Mouse (Mus musculus) lung, embryonic 16.5 days (tissue): ENCODE results near the gene Trabd2b. TPM values are rescaled to one million over a fixed set of nuclear protein-coding genes. Genes with fewer than 3 reads are reported as not detected.

Experiments
- ATAC-seq: fragments of 200-750 bp; cut with Nextera tagmentation; 2 replicates; pipeline ENCODE4 v1.8.0; 2017; ENCODE audit warnings: low read depth, mild to moderate bottlenecking, moderate library complexity
- H3K27ac ChIP-seq: fragments of 300-500 bp; sonication (generic); 2 replicates; pipeline ENCODE4 v1.5.1; 2014; ENCODE audit warnings: mild to moderate bottlenecking, control low read depth, low read length
- H3K27me3 ChIP-seq: fragments of 300-500 bp; sonication (generic); 2 replicates; pipeline ENCODE4 v1.6.1; 2014; ENCODE audit warnings: low read depth, low read length, mixed read lengths; ENCODE audit not compliant: control insufficient read depth, insufficient read depth
- H3K36me3 ChIP-seq: fragments of 300-500 bp; sonication (generic); 2 replicates; pipeline ENCODE4 v1.6.1; 2014; ENCODE audit warnings: low read length; ENCODE audit not compliant: control insufficient read depth, insufficient read depth
- H3K4me1 ChIP-seq: fragments of 300-500 bp; sonication (generic); replicated peaks from 2 replicates; pipeline ENCODE4 v1.6.1; 2014; ENCODE audit warnings: low read length, mixed read lengths; ENCODE audit not compliant: control insufficient read depth, insufficient read depth
- H3K4me2 ChIP-seq: fragments of 300-500 bp; sonication (generic); 2 replicates; pipeline ENCODE4 v1.6.1; 2014; ENCODE audit warnings: low read depth, low read length, control low read depth
- H3K4me3 ChIP-seq: fragments of 300-500 bp; sonication (generic); 2 replicates; pipeline ENCODE4 v1.5.1; 2014; ENCODE audit warnings: mild to moderate bottlenecking, low read length, control low read depth
- H3K9ac ChIP-seq: fragments of 300-500 bp; sonication (generic); 2 replicates; pipeline ENCODE4 v1.6.1; 2014; ENCODE audit warnings: low read length, control low read depth
- H3K9me3 ChIP-seq: fragments of 300-500 bp; sonication (generic); 2 replicates; pipeline ENCODE4 v1.6.1; 2016; ENCODE audit warnings: low read length; ENCODE audit not compliant: control insufficient read depth
- WGBS: fragments of 180-500 bp; shearing (Covaris S2); extraction: QIAGEN DNeasy Blood & Tissue Kit; methylation state at CpG from one replicate; pipeline ENCODE4 v1.1.7; 2014; 5-methylcytosine and 5-hydroxymethylcytosine counted together
- polyA plus RNA-seq: library from polyadenylated mRNA; unstranded; fragments of >200 nt; fragmentation: Nextera tagmentation; extraction: Ambion mirVana; gene quantifications from 2 replicates; pipeline ENCODE4 v1.2.1, GENCODE M21; 2015

The Trabd2b gene
- polyA plus RNA-seq, 1 experiment from 2014 or later = 5.4 TPM

DNA sequence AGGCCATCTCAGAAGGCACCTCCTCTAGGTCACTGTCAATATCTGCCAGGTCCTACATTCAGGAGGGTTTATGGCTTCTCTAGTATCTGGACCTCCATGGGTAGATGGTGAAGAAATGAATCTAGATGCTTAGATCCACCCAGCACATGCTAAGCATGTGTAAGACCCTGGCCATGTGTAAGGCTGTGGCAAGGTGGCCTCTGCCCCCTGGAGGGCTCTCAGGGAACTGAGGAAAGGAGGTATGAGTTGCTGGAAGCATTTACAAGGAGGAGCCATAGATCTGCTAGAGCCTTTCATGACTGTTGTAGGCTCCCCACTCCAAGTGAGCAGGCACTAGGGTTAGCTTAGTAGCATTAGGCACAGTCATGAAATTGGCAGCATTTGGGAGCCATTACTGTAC is 192.6 kb downstream of the Trabd2b start:
- ATAC-seq = no peak
- Histone ChIP-seq H3K9me3 (no peaks in the 10 kb centered on the region), H3K27ac (no peak overlapping the region), H3K4me2 (no peak overlapping the region), H3K27me3 (no peaks in the 10 kb centered on the region), H3K4me1 (peaks cover 9% of the 10 kb centered on the region; the same call in 1 of the 2 replicates), H3K36me3 (no peaks in the 10 kb centered on the region), H3K9ac (no peak overlapping the region), H3K4me3 (no peak overlapping the region)

- H3K36me3 ChIP-seq = no peaks in the 10 kb centered on the region
- no peaks in the 10 kb centered on the region for H3K9me3 ChIP-seq
- no peak overlapping the region for H3K27ac ChIP-seq
- no peak overlapping the region for H3K4me3 ChIP-seq
- WGBS = 15% methylated on average over 8 of the region's 8 CpGs
- no peaks in the 10 kb centered on the region for H3K27me3 ChIP-seq
- ATAC-seq = peak; percentile 42
- H3K4me2 ChIP-seq = no peak overlapping the region
- no peak overlapping the region for H3K9ac ChIP-seq
- peaks cover 3% of the 10 kb centered on the region; the same call in 1 of the 2 replicates for H3K4me1 ChIP-seq
Measured at GRCm38 (mm10) chr4:114601201-114602009, 194.9 kb downstream of the Trabd2b start.

DNA sequence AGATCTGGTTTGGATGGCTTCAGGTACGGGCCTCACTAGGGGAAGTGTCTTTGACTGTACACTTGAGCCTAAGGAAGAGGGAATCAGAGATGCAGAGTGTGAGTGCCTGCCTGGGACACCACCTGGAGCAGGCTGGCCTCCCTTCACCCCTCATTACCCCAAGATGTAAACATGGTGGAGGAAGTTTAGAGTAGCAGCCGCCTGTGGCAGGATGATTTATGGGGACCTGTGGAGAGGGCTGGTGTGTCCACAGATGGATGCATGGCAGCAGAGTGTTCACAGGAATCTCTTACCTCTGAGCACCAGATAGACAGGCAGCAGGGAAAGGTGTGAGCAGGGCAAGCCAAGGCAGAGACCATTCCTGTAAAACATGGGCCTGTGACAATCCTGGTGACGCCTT is 199.1 kb downstream of the Trabd2b start:
- no peaks in the 10 kb centered on the region for H3K27me3 ChIP-seq
- ATAC-seq = no peak

GRCm38 (mm10) chr4:114607873-114608272 is 201.3 kb downstream of the Trabd2b start:
- Histone ChIP-seq H3K4me3 (no peak overlapping the region), H3K4me2 (no peak overlapping the region), H3K36me3 (no peaks in the 10 kb centered on the region), H3K9me3 (no peaks in the 10 kb centered on the region), H3K4me1 (0 out of 2 replicates have a peak, but pooled peaks cover 2% of the 10 kb centered on the region), H3K27ac (no peak overlapping the region), H3K27me3 (no peaks in the 10 kb centered on the region), H3K9ac (no peak overlapping the region)
- ATAC-seq = 0 out of 2 replicates have a peak, but pooled peaks have one; percentile 21
- 41% methylated on average over 2 of the region's 2 CpGs for WGBS

More for the DNA sequence above, 199.1 kb downstream of the Trabd2b start:
- no peak overlapping the region for H3K4me2 ChIP-seq
- H3K9ac ChIP-seq = no peak overlapping the region
- no peaks in the 10 kb centered on the region for H3K9me3 ChIP-seq
- H3K36me3 ChIP-seq = no peaks in the 10 kb centered on the region
- no peak overlapping the region for H3K27ac ChIP-seq
- 46% methylated on average over 3 of the region's 3 CpGs for WGBS
- peaks cover 3% of the 10 kb centered on the region; the same call in 1 of the 2 replicates for H3K4me1 ChIP-seq
- H3K4me3 ChIP-seq = no peak overlapping the region

DNA sequence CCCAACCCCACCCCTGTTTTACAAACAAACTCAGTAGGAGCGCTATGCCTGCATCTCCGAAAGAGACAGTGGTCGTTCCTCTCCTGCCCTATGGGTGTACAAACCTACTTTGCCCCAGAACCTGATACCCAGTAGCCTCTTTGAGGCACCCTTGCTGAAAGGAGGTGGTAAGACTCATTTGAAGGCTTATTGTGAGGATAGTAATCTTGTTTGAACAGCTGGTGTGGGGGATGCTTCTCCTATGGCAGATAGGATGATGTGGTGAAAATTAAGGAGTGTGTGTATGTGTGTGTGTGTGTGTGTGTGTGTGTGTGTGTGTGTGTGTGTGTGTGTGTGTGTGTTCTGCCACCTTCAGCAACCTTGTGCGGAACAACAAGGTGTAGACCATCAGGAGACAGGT is 202.8 kb downstream of the Trabd2b start:
- WGBS = 82% methylated on average over 4 of the region's 4 CpGs
- Histone ChIP-seq H3K27ac (no peak overlapping the region), H3K36me3 (no peaks in the 10 kb centered on the region), H3K4me3 (no peak overlapping the region), H3K9ac (no peak overlapping the region), H3K4me2 (no peak overlapping the region), H3K4me1 (peaks cover 4% of the 10 kb centered on the region), H3K9me3 (no peaks in the 10 kb centered on the region), H3K27me3 (no peaks in the 10 kb centered on the region)
- no peak for ATAC-seq

GRCm38 (mm10) chr4:114611166-114611929 is 204.8 kb downstream of the Trabd2b start:
- WGBS = 73% methylated on average over 8 of the region's 8 CpGs
- Histone ChIP-seq H3K4me3 (no peak overlapping the region), H3K27ac (no peak overlapping the region), H3K9me3 (no peaks in the 10 kb centered on the region), H3K9ac (no peak overlapping the region), H3K4me2 (no peak overlapping the region), H3K27me3 (no peaks in the 10 kb centered on the region), H3K36me3 (no peaks in the 10 kb centered on the region), H3K4me1 (peaks cover 7% of the 10 kb centered on the region)
- ATAC-seq = no peak

DNA sequence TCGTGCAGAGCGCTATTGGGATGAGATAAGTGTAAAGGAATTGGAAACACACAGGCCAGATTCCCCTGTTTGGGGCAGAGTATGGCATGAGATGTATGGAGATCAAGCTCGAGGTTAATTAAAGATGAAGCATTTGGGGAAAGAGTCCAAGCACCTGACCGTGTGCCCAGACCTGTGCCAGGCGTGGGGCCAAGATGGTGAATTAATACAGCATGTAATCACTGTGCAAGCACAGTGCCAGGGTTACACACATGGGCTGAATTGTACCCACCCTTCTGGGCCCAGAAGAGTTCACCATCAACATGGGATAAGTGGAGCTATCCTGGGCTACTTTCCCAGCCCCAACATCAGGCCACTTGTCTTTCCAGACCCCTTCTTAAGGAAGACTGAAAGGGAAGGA is 205.5 kb downstream of the Trabd2b start:
- no peak overlapping the region for H3K4me3 ChIP-seq
- H3K4me1 ChIP-seq = peaks cover 7% of the 10 kb centered on the region
- H3K27me3 ChIP-seq = no peaks in the 10 kb centered on the region
- 63% methylated on average over 5 of the region's 5 CpGs for WGBS
- no peaks in the 10 kb centered on the region for H3K9me3 ChIP-seq
- H3K4me2 ChIP-seq = no peak overlapping the region
- H3K27ac ChIP-seq = no peak overlapping the region
- H3K36me3 ChIP-seq = no peaks in the 10 kb centered on the region
- no peak for ATAC-seq
- H3K9ac ChIP-seq = no peak overlapping the region

GRCm38 (mm10) chr4:114612827-114613226 is 206.3 kb downstream of the Trabd2b start:
- H3K4me1 ChIP-seq = peaks cover 7% of the 10 kb centered on the region
- ATAC-seq = no peak
- H3K4me3 ChIP-seq = no peak overlapping the region
- WGBS = 74% methylated on average over 4 of the region's 4 CpGs
- 0 out of 2 replicates have a peak overlapping the region, but pooled peaks have one; percentile 14 for H3K27ac ChIP-seq
- H3K4me2 ChIP-seq = no peak overlapping the region
- H3K27me3 ChIP-seq = no peaks in the 10 kb centered on the region
- H3K9ac ChIP-seq = no peak overlapping the region
- no peaks in the 10 kb centered on the region for H3K9me3 ChIP-seq
- no peaks in the 10 kb centered on the region for H3K36me3 ChIP-seq

GRCm38 (mm10) chr4:114614086-114614485 is 207.6 kb downstream of the Trabd2b start:
- 50% methylated on average over 1 of the region's 1 CpGs for WGBS
- Histone ChIP-seq H3K27me3 (no peaks in the 10 kb centered on the region), H3K4me2 (no peak overlapping the region), H3K4me3 (no peak overlapping the region), H3K36me3 (no peaks in the 10 kb centered on the region), H3K4me1 (peaks cover 7% of the 10 kb centered on the region), H3K27ac (peak overlapping the region; percentile 53), H3K9me3 (no peaks in the 10 kb centered on the region), H3K9ac (no peak overlapping the region)
- ATAC-seq = peak; percentile 29; the same call in 1 of the 2 replicates
